Mouse (Mus musculus) right cerebral cortex, postnatal 10 days (tissue): ENCODE measurements at regions not wholly inside any gene's neighbourhood (a gene's known extent, or its start where the extent isn't known, plus 50 kb on each side); places are given as distances from the start of the nearest gene placed in this dataset.
A peak's percentile ranks its signal among the peaks of the same experiment; 100 is the strongest.

Experiments
- DNase-seq, 2 experiments: peaks; one replicate each; pipeline ENCODE4 v3.0.0; 2021; ENCODE audit warnings: low spot score in 2 of 2

DNA sequence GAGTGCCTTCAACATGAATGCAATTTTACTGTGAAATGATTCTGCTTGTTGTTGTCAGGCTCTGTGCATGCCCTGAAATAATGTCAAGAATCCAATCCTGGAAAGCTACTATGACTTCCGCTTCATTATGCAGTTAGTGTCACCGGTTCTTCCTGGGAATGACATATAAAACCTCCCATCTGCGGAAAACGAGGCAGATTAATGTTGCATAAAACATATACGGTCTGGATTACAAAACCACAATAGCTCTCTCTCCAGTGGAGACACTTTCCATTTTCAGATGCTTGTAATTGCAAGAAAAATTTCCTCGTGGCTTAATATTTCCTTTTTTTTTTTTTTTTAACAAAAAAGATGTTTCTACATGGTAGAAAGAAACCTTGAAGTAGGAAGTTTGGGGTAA, 198.2 kb upstream of the Chl1 start:
- DNase-seq = no peak

DNA sequence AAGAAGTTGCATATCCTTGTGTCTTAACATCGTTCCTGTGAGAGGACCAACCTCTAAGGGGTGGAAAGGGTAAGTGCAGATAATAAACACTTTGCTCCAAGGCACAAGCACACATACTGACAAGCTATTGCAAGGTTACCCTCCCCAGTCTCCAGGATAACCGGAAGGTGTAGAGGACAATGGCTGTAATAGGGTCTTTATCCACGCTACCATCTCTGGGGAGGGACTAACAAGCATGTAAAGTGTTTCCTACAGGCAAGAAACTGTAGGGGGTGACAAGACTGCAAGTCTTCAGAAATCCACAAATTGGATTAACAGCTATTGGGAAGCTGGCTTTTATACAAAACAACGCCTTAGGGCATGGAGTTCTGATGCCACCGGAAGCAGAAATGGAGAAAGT, 197.5 kb upstream of the Chl1 start:
- DNase-seq = no peak

DNA sequence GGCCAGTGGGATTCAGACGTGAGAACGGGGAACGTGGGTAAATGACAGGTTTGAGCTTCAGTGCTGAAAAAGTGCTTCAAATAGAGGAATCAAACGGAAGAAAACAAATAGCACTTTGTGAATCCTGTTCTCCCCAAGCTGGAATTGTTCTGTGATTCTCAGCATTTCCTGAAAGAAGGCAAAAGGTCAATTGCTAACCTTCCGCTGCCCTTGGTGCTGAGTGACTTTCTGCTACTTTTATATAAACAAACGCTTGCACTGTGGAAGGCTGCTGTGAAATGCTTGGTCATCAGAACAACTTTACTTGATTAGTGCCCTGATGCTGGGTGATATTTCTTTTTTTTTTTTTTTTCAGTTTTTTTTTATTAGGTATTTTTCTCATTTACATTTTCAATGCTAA, 192.3 kb upstream of the Chl1 start:
- DNase-seq = no peak

DNA sequence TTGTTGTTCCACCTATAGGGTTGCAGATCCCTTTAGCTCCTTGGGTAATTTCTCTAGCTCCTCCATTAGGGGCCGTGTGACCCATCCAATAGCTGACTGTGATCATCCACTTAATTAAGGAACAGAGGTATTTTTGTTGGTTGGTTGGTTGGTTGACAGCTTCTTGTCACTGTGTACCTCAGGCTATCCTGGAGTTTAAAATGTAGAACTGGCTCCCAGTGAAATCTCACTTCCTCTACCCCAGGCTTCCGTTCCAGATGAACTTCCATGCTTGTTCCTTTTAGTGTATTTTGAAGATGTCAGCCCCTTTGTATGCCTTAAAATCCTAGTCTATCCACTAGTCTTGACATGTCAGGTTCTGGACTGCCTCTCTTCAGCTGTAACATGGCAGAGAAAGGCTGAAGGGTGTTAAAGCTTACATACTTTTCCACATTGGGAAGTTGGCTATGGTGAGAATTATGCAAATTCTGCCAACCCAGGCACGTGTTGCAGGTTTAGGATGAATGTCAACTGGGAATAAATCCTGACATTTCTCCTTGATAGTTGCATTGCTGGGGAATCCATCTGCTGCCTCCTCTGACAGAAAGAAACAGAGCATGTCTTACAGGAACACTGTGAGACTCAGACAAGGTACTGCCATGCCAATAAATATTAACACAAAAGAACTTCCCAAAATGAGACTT, 191.6 kb upstream of the Chl1 start:
- no peak for DNase-seq

DNA sequence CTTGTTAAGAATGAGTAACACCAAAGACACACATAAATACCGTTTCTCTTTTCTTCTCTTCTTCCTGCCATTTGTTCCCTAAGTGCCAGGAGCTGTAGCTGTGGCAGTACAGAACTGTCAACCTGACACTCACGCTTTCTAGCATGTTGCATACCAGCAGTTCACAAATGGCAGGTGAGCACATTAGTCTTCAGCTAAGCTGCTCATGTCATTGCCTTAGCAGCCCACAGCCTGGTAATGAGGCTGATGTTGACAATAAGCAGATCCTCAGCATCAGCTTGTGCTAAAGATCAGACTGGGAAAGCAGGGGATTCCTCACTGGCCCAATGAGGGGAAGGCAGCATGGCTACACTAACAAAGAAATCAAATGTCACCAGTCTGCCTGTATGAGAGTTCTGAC, 190.4 kb upstream of the Chl1 start:
- DNase-seq = no peak

DNA sequence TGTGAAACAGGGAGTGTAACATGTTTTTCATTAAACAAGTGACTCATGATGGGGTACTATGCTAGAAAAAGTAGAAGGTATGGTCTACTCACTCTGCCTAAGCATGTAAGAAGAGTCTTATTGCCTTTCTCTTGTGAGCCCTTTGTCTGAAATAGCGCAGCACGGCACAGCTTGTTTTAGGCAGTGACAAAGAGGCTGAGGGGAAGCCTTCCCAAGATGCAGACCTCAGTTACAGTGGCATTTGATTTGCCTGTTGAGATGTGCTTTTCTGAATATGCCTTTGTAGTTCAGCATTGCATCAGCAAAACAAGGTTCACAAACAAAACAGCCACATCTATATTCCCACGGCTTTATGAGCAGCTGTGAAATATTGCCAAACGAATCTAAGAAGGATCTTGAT, 189.8 kb upstream of the Chl1 start:
- DNase-seq = no peak

DNA sequence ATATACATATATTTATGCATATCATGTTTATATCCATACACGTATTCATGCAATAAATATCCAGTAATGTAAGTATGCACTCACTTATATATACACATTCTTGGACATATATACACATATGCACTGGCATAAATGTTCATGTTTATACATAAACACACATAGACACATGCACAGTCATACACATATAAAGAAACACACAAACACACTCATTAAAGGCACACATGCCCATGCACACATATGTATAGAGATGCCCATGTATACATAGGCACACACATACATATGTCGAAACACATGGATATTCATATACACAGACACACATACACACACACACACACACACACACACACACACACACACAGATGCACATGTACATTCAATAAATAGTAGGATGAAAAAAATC, 189.3 kb upstream of the Chl1 start:
- DNase-seq = no peak

DNA sequence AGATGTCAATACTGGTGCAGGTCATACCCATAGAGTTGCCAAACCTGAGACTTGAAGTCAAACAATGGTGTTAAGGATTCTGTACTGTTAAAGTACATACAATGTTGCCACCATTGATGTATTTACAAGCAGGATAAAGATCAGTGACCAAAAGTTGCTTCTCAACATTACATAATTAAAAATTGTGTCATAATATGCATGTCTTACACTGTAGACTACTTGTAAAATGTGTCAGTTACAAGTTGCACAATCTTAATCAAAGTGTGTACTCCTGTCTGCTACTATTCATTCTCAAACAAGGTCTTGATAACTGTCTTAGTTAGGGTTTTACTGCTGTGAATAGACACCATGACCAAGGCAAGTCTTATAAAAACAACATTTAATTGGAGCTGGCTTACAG, 187.9 kb upstream of the Chl1 start:
- no peak for DNase-seq

DNA sequence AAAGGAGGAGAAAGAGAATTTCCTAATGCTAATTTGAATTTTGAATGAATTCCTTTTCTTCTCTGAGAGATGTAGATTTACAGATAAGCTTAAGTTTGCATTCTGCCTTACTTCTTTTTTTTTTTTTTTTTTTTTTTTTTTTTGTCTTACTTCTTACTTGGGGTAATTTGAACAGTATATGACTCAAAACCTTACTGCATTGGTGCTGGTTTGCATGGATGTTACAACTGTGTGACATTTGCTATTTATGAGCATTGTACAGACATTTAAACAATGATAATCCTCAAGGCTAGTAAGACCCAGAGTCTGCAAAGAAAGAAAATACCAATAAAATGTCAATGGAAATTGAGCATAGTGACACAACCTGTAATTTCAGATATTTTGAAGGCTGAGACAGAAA, 174.7 kb upstream of the Chl1 start:
- DNase-seq = no peak

DNA sequence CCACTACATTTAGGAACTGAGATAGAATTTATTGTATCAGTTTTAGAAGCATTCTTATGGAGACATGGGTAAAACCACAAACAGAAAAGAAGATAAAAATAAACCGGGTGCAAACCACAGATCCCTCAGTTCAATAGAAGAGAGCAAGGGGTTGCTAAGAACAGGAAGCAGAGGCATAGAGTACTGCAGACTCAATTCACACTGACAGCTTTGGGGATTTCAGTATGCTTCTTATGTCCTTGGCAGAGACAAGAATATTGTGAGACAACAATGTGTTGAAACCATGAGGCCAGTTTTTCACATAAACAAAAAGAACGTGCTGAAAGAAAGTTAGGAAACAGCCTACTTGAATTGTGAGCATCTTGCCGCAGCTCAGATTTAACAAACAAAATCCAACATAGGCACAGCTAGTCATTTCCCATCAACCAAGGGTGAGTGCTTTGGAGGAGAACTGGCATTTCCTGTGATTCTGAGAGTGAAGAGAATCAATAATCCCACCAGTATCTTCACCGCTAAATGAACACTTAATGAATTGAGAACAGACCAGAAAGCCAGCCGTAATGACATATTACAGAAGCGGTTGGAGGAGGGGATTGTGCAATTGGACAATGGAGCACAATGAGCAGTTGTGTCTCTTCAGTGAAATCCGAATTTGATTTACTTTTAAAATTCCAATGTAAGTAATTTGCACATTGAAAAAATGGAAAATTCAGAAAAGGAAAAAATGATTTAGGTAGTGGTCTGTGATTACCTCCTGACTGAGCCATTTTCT, 170.2 kb upstream of the Chl1 start:
- DNase-seq = no peak

DNA sequence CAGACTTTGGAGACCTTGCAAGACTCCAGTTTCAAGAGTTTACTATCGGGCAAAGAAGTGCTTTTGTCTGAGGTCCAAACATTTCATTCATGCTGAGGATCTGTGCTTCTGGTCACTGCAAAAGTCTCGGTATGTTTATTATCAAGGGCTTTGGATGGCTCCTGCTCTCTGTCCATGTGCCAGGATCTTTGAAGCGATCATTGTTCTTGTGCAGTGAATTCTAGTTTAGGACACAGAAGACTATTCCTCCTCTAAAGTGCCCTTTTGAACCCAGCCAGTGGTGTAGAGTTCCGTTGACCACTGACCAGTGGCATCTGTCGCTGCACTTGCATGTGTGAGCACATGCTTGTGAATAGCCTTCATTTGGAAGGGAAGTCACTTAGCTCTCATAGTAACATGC, 166.9 kb upstream of the Chl1 start:
- no peak for DNase-seq

DNA sequence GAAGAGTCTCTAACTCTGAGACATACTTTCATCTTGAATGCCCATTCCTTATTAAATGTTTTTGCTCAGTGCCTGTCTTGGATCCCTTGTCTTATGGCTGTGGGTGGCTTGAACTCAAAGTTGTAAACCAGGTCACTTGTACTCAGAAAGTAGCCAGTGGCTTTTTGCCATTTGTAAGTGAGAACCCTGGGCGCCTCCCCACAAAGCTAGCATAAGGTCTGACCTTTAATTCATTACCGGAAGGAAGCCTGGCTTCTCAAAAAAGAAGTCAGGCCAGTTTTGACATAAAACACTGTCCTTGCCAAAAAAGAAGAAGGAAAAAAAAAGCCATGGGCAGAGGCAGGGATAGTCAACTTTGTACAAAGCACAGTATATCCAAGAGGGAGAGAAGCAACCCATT, 166.0 kb upstream of the Chl1 start:
- DNase-seq = no peak

DNA sequence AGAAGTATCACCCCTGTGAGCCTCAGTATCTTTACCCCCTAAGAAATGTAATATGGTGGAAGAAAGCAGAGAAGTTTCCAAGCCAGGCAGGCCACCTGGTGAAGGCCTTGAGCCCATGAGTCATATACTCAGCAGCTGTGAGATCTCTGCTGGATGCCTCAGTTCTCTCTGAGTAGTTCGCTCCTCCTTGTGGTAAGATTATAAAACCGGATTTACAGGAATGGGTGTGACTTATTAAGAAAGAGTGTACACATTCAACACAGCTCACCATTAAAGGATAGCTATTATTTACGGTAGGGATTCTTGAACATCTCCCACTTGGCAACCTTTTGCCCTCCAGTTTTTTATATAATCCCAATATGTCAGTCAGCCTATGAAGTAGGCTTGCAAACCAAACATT, 165.2 kb upstream of the Chl1 start:
- no peak for DNase-seq

DNA sequence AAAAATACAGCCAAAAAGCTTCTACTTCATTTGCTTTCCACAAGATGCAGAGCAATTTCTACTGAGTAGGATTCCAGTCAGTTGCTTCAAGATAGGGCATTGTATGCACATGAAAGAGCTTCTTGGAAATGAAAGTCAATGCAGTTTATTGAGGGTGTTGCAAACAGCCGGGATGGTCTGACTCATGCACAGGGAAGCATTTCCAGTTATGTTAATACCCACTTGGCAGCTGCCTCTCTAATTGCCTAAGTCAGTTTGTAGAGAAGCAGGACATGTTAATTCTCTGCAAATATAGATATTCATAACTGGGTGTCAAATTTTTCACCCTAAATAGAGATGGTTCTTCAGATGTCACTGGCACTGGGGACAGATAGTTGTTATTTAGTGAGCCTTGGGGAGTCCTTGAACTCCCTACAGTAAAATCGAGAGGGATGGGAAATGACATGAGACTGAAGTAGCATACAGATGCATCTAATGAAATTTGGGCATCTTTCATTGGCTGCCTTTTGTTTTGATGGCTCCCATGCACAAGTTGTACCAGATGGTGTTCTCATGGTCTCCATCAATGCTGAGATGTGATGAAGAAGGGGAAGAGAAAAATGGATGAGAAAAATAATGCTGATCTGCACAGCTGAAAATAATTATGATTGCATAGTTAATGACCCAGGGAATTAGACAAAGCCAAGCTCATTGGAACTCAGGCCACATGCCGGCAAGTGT, 157.8 kb upstream of the Chl1 start:
- DNase-seq = peak in 1 of 2 experiments; percentile 33

DNA sequence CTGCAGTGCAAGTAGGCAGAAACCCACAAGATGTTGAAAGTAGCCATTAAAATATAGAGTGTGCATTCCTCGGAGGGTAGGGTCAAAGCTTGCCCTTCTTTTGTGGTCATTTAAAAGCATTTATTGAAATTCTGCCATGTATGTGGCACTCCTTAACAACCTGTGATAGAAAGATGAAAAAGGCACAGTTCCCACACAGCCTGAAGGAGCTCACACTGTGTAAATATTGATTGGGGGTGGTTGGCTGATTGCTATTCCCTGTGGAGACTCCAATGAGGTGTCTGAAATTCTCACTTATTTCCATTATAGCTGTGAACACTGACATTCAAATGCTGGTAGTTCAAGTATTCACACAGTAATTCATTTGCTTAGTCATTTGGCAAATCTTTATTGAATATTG, 157.0 kb upstream of the Chl1 start:
- DNase-seq = no peak

DNA sequence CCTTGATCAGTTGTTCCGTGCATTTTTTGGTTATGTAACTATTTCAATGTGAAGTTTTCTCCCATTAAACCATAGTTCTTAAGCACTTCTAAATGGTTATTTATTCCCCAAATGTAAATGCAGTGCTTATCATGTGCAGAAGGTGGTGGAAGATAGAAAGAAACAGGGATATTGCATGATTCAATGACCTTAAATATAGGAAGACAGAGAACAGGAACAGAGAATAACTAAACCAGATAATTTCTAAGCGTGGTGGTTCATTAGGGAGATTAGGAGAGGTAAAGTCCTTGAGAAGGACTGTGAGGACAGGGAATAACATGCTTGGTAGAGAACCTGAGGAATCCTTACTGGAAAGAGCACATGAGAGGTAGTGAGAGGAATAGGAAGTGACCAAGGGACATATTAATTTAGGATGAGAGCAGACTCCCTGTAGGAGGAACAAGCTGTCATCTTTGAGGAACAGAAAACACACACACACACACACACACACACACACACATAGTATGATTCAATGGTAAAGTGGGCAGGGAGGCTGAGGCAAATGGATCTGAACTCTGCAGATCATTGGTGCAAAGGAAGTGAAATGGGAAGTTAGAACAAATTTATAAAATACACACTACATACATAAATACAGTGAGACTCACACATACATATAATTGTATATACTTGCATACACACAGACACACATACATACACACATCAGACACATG, 143.4 kb upstream of the Chl1 start:
- DNase-seq = no peak

DNA sequence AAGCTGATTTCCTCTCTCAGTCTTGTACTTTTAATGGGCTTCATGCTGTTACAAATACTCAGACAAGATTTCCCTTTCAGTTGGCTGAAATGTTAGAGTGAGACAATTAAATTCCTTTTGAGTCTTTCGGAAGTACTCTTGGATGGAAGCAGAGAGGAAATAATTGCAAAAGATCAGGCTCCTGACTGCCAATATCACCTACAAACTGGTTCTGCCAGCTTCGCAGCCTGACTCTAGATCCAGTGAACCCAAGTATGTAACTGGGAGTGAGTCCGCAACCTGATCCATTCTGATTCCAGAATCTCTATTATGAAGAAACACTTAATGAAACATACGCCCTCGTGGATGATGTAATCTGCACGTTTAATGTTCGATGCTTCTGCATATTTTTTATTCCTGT, 135.4 kb upstream of the Chl1 start:
- DNase-seq = no peak

DNA sequence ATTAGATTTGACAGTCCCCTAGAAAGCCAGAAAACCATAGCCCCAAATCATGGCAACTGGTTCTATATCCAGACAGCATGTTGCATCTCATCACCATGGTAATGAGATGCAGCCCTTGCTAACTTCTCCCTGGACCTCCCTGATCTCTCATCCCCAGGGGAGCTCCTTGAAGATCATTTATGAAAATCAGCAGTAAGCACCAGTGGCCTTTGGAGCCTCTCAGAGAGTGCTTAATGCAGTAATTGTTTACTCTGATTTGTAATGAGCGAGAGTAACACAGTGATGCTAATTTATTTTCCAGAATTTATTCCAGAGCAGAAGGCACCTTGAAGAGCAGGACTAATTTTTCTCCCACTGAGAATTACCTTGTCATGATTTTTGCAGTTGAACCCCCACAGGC, 133.1 kb upstream of the Chl1 start:
- no peak for DNase-seq

DNA sequence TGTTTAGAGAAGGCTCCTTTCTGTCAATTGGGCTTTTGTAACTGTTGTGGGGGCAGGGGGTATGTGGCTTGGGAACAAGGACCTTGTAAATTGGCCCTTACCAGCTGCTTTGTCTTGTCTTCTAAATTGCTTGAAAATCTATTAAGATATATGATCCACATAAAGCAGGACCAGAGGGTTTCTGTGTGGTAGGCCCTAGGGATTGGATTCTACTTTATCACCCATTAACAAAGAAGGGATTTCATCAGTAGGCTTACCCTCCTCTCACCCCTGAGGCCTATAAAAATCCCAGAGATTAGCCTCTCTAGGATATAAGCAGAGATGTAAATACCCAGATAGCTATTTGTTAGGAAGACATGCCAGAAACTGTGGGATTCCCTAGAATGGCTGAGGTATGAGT, 132.3 kb upstream of the Chl1 start:
- DNase-seq = no peak

DNA sequence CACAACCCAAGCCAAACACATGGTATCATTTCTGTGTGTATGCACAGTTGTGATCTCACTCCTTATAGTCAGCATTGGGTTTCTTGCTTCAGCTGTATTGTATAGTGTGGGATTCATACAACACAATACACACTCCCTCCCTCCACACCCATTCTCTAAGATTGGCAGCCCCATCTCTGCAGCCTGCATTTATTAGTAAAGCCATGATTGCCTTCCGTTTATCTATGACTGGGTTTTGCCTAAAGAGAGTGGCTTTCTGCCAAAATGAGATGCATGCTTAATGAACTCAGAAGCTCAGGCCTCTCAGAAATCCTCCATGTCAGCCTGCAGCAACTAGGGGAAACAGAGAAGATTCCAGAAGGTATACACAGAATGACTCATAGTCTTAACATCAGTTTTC, 129.4 kb upstream of the Chl1 start:
- no peak for DNase-seq

DNA sequence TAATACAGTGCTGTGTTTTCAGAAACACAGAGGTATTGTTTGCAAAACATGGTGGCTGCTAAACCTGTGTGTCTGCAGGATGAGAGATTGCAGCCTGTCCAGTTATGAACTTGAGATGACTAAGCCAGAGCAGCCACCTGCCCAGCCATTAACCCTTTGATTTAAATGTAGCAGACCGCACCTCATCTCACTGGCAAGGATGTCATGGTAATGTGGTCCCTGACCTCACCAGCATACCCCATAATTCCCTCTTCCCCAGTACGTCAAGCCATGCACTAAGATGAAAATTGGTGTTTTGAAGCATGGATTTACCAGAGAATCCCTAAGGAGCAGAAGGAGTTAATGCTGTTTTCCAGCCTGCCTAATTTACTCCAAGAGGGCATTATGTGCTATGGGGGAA, 128.5 kb upstream of the Chl1 start:
- no peak for DNase-seq

DNA sequence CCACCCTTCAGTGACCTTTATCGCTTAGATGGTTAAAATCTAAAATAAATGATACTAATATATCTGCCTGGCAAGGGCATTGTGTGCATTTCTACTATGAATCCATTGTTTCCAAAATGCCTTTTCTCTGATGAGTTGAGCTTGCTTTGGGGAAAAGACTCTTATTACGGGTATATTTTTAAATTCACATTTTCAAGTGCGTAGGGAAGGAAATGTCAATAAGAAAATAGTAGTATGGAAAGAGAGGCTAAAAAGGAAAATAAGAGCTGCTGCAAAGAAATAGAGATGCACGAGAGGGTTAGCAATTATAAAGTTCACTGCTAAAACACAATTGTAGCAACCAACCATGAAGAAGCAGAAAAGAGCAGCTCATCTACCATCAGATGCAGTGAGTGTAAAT, 123.8 kb upstream of the Chl1 start:
- no peak for DNase-seq

DNA sequence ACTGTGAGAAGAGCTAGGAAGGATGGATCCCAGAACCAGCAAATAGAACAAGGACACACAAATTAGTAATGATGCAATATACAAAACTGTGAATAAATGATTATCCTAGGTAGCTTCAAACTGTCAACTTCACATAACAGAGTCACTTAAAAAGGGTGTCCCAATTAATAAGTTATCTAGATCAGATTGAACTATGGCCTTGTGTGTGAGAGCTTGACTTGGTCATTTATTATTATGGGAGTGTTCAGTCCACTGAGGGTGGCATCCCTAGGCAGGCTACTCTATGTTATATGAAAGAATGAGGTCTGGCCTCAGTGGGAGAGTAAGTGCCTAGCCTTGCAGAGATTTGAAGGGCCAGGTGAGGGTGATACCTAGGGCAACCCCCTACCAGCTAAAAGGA, 104.4 kb upstream of the Chl1 start:
- DNase-seq = no peak
